Mouse (Mus musculus): ENCODE data around the gene Atoh1.

The Atoh1 gene

GRCm38 (mm10) chr6:64728499-64729198 is at the start of gene Atoh1:
Gene Atoh1, plus strand, starts transcription at chr6:64729125.
- in situ Hi-C loops (cut with MboI; ENCODE audit: unreplicated experiment in 2 of 2): no loop called here

- in situ Hi-C loops (cut with MboI; ENCODE audit: unreplicated experiment in 2 of 2): no loop called here
Observed at GRCm38 (mm10) chr6:64683974-64684373, 45.0 kb upstream of the Atoh1 start.

- in situ Hi-C loops (cut with MboI; ENCODE audit: unreplicated experiment in 2 of 2): no loop called here
Observed at GRCm38 (mm10) chr6:64684973-64685372, 44.0 kb upstream of the Atoh1 start.

GRCm38 (mm10) chr6:64688181-64688944 is 40.6 kb upstream of the Atoh1 start:
- in situ Hi-C loops (cut with MboI; ENCODE audit: unreplicated experiment in 2 of 2): no loop called here

- in situ Hi-C loops (cut with MboI; ENCODE audit: unreplicated experiment in 2 of 2): no loop called here
Observed at GRCm38 (mm10) chr6:64694688-64695087, 34.2 kb upstream of the Atoh1 start.

GRCm38 (mm10) chr6:64703659-64704058 is 25.3 kb upstream of the Atoh1 start:
- in situ Hi-C loops (cut with MboI; ENCODE audit: unreplicated experiment in 2 of 2): no loop called here

GRCm38 (mm10) chr6:64727751-64728403 is 1.0 kb upstream of the Atoh1 start:
- in situ Hi-C loops (cut with MboI; ENCODE audit: unreplicated experiment in 2 of 2): no loop called here

- in situ Hi-C loops (cut with MboI; ENCODE audit: unreplicated experiment in 2 of 2): no loop called here
Observed at GRCm38 (mm10) chr6:64729231-64730011, 496 bp downstream of the Atoh1 start.

GRCm38 (mm10) chr6:64730030-64730429 is 1.1 kb downstream of the Atoh1 start:
- in situ Hi-C loops (cut with MboI; ENCODE audit: unreplicated experiment in 2 of 2): no loop called here

GRCm38 (mm10) chr6:64730506-64731020 is 1.6 kb downstream of the Atoh1 start:
- in situ Hi-C loops (cut with MboI; ENCODE audit: unreplicated experiment in 2 of 2): no loop called here

GRCm38 (mm10) chr6:64731126-64731525 is 2.2 kb downstream of the Atoh1 start:
- in situ Hi-C loops (cut with MboI; ENCODE audit: unreplicated experiment in 2 of 2): no loop called here

- in situ Hi-C loops (cut with MboI; ENCODE audit: unreplicated experiment in 2 of 2): no loop called here
Observed at GRCm38 (mm10) chr6:64731621-64732320, 2.8 kb downstream of the Atoh1 start.

- in situ Hi-C loops (cut with MboI; ENCODE audit: unreplicated experiment in 2 of 2): no loop called here
Observed at GRCm38 (mm10) chr6:64733311-64733710, 4.4 kb downstream of the Atoh1 start.

- in situ Hi-C loops (cut with MboI; ENCODE audit: unreplicated experiment in 2 of 2): no loop called here
Observed at GRCm38 (mm10) chr6:64734441-64735320, 5.8 kb downstream of the Atoh1 start.

- in situ Hi-C loops (cut with MboI; ENCODE audit: unreplicated experiment in 2 of 2): no loop called here
Observed at GRCm38 (mm10) chr6:64736317-64736716, 7.4 kb downstream of the Atoh1 start.

- in situ Hi-C loops (cut with MboI; ENCODE audit: unreplicated experiment in 2 of 2): no loop called here
Observed at GRCm38 (mm10) chr6:64742915-64743489, 14.1 kb downstream of the Atoh1 start.

- in situ Hi-C loops (cut with MboI; ENCODE audit: unreplicated experiment in 2 of 2): no loop called here
Observed at GRCm38 (mm10) chr6:64754515-64754914, 25.6 kb downstream of the Atoh1 start.

- in situ Hi-C loops (cut with MboI; ENCODE audit: unreplicated experiment in 2 of 2): no loop called here
Observed at GRCm38 (mm10) chr6:64763901-64764300, 35.0 kb downstream of the Atoh1 start.

GRCm38 (mm10) chr6:64773430-64773829 is 44.5 kb downstream of the Atoh1 start:
- in situ Hi-C loops (cut with MboI; ENCODE audit: unreplicated experiment in 2 of 2): no loop called here

All from v-Abl transformed pro-B cells (cell line).